Mouse (Mus musculus) B cell, adult 2 months (primary cell): Measurements from ENCODE around the gene Cdhr5.
"Not testable (repeated sequence)": the region's sequence is repeated elsewhere in the genome, so short reads cannot be mapped to it uniquely, and the experiment has no call there.

Experiments
- DNase-seq, 2 experiments: peaks; one replicate each; pipeline ENCODE4 v3.0.0; 2022

Cdhr5 gene

DNA sequence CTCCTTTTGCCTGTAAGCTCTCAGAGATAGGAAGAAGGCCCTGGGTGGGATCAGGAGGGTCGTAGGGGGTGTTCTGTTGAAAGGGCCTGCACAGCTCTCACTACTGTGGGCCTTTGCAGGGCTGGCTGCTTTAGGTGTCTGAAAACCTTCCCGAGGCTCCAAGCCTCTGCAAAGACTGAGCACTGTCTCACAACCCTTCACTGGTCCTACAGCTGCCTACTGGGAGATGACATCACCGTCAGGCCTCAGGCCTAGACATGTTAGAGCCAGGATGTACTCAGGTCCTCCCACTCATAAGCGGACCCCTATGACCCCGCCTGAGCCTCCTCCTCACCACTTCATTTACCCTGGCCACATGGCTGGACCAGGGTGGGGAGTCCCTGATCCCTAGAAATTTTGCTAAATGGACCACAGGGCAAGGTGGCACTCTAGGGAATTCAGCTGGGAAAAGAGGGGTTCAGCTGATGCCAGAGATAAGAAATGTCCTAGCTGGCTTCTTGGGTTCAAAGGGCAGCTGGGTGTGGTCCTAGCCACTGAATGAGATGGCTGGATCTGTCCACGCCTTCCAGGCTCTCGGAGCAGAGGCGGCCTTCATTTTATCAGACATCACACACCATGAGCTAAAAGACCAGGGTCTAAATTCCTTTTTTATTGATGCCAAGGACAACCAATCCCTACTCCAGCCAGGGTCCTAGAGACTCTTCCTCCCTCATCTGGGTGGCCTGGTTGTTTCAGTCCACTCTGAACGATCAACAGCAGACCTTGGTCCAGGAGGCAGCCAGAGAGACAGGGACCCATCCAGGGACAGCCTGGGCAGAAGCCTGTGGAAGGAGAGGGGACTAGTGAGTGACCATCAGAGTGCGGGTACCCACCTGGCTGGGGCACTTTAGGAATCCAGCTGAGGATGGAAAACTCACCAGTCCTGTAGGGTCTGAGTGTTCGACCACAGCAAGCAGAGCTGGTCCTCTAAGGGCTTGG is 1.4 kb upstream of the Cdhr5 start:
- no peak for DNase-seq

DNA sequence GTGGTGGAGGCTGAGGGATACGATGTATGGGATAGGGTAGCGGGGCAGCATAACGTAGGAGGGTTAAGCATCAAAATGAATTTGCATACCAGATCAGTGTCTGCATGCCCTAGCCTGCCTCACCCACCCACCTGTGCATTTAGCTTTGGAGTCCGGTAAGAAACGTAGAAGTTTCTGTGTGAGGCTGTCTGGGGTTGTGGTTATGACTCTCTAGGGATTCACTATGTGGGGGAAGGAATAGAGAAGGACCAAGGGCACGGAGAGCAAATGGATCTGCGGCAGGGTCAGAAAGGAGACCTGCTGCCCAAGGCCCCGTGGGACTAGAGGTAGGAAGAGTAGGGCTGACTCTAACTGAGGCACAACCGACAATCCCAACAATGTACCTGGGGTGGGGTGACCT is 1.2 kb downstream of the Cdhr5 start:
- DNase-seq = no peak

DNA sequence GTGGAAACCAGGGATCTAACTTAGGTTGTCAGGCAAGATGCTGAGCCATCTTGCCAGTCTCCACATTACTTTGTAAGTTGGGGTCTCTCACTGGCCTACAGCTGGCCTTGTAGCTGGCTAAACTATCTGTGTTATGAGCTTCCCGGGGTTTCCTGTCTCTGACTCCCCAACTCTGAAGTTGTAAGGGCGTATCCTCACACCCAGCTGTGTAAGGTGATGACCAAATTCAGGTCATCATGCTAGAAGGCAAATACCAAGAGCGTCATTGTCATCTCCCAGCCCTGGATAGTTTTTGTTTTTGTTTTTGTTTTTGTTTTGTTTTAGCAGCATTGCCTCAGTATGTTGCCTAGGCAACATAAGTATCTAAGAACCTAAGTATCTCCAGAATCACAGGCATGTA is 6.0 kb downstream of the Cdhr5 start:
- no peak for DNase-seq

GRCm38 (mm10) chr7:141269273-141269545 is 7.4 kb downstream of the Cdhr5 start:
- no peak for DNase-seq

- peak in 1 of 2 experiments; percentile 29 for DNase-seq
These were observed 7.9 kb downstream of the Cdhr5 start for GRCm38 (mm10) chr7:141268466-141269272.

DNA sequence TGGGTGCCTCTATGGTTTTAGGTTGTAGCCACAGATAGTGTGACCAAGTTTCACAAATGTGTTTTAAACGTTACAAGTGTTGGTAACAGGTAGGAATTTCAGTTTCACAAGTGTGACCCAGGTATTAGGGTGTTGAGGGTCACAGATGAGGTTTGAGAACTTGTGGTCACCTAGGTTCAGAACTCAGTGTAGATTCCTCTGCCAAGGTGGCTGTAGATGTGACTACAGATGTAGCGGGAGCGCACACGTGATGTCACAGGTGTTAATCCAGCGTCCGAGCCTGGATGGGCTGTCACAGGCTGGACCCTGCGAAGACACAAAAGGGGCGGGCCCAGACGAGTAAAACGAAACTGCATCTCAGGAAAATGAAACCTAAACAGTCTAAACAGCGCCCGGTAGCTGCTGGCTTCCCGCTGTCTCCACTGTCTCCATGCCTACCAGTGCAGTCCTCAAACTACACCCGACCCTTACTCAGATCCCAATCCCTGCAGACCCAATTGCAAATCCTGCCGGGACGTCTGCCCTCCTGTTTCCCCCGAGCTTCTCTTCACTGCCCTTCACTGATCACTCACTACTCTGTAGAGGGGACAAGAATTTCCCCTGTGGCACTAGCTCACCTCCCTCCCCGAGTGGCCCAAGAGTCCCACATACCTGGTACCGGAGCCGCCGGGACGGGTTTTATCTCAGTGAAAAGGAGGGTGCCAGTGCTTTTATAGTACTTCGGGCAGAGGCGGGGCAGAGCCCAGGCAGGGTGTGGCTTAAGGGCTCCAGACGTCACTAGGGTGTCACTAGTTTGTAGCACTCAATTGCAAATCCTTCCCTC is 10.6 kb downstream of the Cdhr5 start, which contains the start of gene Irf7:
Gene Irf7 (minus strand): TSS at position 743 of the 823 bp plus-strand sequence.
- peak; percentile 92 to 93 for DNase-seq

- DNase-seq = peak in 1 of 2 experiments; percentile 47
These were observed 11.2 kb downstream of the Cdhr5 start for GRCm38 (mm10) chr7:141265411-141265738.

DNA sequence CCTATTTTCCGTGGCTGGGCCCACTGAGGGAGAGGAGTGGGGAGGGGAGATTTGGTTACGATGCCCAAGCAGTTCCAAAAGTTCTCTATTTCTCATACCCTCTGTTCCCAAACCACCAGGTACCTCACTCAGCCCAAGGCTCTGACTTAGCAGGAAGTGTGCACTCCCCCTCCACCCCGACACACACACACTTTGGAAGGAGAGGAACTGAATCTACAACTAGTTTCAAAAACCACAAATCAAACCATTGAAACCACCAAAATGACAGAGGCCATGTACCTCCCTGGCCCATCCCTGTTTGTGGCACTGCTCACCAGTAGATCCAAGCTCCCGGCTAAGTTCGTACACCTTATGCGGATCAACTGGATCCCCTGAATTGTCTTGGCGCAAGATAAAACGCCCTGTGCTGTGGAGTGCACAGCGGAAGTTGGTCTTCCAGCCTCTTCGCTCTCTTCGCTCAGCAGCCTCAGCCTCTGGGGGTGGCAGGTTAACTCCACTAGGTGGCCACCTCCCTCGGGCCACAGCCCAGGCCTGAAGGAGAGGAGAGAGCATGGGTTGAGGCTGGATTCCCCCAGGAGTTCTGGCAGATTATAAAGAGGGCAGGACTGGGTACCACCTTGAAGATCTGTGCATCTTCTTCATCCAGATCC is 11.7 kb downstream of the Cdhr5 start:
- DNase-seq = peak; percentile 73 to 74

- DNase-seq = no peak
These were observed 12.4 kb downstream of the Cdhr5 start for GRCm38 (mm10) chr7:141264041-141264700.

DNA sequence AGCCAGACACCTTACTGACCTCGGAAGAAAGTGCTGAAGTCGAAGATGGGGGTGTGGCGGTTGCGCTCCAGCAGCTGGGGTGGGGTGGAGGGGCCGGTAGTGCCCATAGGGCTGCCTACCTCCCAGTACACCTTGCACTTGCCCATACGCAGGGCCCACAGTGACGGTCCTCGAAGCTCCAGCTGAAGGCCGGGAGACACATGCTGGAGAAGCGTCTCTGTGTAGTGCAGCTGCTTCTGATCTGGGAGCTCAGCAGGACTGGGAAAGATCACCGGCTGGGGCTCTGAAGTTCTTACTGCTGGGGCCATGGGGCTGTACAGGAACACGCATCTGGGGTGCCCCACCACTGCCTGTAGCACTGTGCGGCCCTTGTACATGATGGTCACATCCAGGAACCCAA is 12.9 kb downstream of the Cdhr5 start:
- no peak for DNase-seq

DNA sequence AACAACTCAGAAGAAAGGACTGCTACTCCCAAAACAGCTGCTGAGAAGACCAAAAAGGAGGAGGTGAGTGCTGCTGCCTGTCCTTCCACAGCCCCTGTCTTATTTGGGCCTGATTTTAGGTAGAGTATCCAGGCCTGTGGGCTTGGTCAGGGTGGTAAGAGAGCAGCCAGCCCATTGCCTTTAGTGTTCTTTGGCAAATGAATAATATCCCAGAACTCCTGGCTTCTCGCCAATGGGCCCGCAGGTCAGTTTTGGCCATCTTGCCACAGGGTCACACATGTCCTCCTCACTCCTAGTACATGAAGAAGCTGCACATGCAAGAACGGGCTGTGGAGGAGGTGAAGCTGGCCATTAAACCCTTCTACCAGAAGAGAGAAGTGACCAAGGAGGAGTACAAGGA is 15.1 kb downstream of the Cdhr5 start:
- no peak for DNase-seq

- DNase-seq = no peak
These were observed 20.4 kb downstream of the Cdhr5 start for GRCm38 (mm10) chr7:141256159-141256558.

- DNase-seq = not testable (repeated sequence)
These were observed 26.1 kb downstream of the Cdhr5 start for GRCm38 (mm10) chr7:141250486-141250885.

GRCm38 (mm10) chr7:141231551-141231950 is 45.0 kb downstream of the Cdhr5 start:
- DNase-seq = no peak

DNA sequence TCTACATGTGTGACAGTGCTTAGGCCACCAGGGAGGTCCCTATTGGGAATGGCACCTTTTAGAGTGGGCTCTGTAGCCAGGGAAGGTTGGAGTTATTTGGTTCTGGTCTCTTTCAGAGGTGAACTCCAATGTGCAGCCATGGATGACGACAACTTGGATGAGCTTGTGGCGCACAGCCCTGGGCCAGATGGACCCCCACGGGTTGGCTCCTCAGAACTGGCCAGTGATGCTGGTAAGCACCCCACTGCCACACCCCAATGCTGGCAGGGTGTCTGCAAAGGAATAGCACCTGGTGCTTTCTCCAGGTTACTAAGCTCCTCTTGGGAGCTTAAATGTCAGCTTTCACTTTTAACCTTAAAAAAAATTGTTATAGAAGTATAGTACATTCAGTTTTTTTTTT is 45.5 kb downstream of the Cdhr5 start:
- DNase-seq = no peak

- no peak for DNase-seq
These were observed 46.0 kb downstream of the Cdhr5 start for GRCm38 (mm10) chr7:141230570-141230969.

DNA sequence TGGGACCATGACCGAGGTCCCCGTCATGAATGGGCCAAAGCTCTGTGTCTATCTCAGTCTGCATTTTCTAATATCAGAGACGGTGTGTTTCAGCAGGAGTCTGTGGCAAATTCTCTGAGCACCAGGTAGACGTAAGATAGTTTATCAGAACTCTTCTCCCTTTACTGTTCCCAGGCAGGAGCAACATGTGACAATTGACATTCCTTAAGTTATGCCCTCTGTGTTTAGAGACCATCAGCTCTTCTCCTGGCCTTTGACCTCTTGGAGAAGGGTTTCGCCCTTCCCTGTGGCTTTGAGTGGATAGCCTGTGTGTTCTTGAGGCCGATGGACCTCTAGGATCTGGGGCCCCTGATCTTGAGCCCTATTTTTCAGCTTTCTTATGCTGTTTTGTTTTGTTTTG is 46.9 kb downstream of the Cdhr5 start:
- no peak for DNase-seq

DNA sequence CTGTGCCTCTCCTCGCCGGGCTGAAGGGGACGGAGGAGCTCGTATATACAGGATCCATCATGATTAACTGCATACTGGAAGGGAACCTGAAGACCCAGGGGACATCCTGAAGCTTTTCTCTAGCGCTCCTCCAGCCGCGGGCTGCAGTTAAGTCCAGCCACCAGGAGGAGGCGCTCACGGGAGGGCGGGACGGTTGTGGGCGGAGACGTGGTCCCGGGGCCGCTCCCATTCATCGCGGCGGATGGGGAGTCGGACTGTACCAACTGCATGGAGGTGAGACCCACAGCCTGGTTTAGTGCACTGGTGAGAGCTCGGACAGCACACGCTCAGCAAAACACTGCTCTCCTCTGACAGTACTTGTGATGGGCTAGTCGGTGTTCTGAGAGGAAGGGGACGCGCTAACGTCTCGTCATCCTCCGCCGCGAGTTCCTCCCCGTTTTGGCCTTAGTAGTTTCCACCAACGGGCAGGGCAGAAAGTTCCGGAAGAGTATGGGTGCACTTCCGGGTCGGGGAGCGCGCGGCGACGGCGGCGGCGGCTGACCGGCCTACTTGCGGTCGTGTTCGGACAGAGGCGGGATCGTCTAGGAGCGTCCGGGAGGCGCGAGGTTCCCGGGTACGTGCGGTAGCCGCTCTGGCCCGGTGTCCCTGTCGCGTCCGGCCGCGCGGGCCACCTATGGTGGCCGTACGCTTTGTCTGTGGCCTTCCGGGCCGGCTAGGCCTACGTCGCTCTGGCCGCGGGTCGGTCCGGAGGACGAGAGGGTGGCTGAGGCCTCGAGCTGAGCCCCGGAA is 48.1 kb downstream of the Cdhr5 start, which contains the start of gene Phrf1:
Gene Phrf1 (plus strand): TSS at position 506 of the 789 bp plus-strand sequence.
- DNase-seq = peak; percentile 95

GRCm38 (mm10) chr7:141227796-141228195 is 48.8 kb downstream of the Cdhr5 start:
- no peak for DNase-seq

DNA sequence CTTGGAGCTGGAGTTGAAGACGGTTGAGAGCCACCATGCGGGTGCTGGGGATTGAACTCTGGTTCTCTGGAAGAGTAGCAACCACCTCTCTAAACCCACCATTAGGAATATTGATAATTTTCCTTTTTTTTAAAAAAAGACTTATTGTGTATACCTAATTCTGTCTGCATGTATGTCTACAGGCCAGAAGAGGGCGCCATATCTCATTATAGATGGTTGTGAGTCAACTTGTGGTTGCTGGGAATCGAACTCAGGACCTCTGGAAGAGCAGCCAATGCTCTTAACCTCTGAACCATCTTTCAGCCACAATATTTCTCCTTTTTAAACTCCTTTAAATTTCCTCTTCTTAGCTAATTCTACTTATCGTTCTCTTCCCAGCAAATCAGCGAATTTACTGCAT is 50.1 kb downstream of the Cdhr5 start:
- DNase-seq = peak in 1 of 2 experiments; percentile 21

DNA sequence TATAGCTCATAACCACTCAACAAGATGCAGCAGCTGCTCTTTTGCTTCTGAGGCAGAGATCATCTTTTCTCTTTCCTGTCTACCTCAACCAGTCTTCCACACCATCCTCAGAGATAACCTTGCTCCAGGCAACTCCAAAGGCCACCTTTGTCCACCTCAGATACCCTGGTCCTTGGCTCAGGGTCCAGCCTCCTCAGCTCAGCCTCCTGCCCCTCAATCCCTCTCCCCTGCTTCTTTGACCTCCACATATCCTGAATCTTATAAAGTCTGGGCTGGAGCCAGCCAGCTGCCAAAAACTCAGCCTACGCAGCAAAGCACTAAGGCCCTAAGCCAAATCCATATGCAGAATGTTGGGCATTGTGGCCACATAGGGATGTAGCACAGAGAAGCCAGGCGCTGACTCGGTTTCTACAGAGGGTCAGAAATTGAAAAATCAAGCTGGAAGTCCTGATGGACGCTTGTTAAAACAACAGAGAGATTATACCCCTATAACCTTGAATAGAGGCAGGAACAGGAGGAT is 53.8 kb downstream of the Cdhr5 start:
- no peak for DNase-seq
